In the genomic region with DNA sequence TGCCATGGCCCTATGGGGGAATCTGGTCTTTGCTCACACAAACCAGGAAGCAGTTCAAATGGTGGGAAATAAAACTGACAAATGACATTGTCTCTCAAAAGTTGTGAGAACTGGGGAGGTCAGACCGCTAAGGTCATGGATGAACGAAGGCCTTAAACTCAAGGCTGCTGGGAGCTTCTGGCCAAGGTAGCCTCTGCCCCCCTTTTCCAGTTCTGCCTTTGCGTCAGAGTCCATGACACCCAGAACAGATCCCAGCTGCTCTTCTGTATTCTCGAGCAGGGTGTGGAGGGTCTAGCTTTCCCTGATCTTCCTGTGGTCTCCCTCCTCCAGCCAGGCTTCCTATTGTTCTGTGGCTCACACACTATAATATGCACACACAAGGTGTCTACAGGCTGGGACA, we compare ENCODE assay signal across 18 mouse cellular contexts.
"Had no signal": no experiment of that assay in that cellular context is flagged by ENCODE, and none has a peak within 500 bp of the region (broad histone marks: within the 10 kb centered on the region; RNA-seq: fewer than 3 reads in every experiment).

No protein-coding gene starts in this region.

- H3K4me2 ChIP-seq: limb, embryonic 13.5 days; liver, embryonic 12.5 days; liver, embryonic 15.5 days; lung, embryonic 15.5 days; midbrain, embryonic 13.5 days had no signal

- H3K4me1 ChIP-seq: limb, embryonic 10.5 days; limb, embryonic 13.5 days; lung, embryonic 15.5 days; midbrain, embryonic 10.5 days; midbrain, embryonic 13.5 days had no signal

- H3K27me3 ChIP-seq: limb, embryonic 13.5 days; liver, embryonic 12.5 days; liver, embryonic 15.5 days; lung, embryonic 15.5 days; megakaryocyte, embryonic 14.5 days; midbrain, embryonic 13.5 days had no signal

- DNase-seq: layer of hippocampus, adult 9-11 months; liver; lung, adult 18-20 months; lung, postnatal 10 days; lung, postnatal 36 days; thymus, adult 2 months; thymus, postnatal 14 days; thymus, postnatal 4 days had no signal

- H3K9me3 ChIP-seq: limb, embryonic 10.5 days; limb, embryonic 13.5 days; liver, embryonic 12.5 days; liver, embryonic 15.5 days; lung, embryonic 15.5 days; megakaryocyte, embryonic 14.5 days; midbrain, embryonic 10.5 days; midbrain, embryonic 13.5 days had no signal

- H3K27ac ChIP-seq: layer of hippocampus, adult 2 months; limb, embryonic 10.5 days; limb, embryonic 13.5 days; liver, embryonic 12.5 days; liver, embryonic 15.5 days; lung, embryonic 15.5 days; midbrain, embryonic 10.5 days; midbrain, embryonic 13.5 days had no signal

- H3K36me3 ChIP-seq: limb, embryonic 10.5 days; limb, embryonic 13.5 days; liver, embryonic 12.5 days; liver, embryonic 15.5 days; lung, embryonic 15.5 days; midbrain, embryonic 10.5 days; midbrain, embryonic 13.5 days had no signal

- H3K9ac ChIP-seq: limb, embryonic 13.5 days; liver, embryonic 12.5 days; liver, embryonic 15.5 days; lung, embryonic 15.5 days; midbrain, embryonic 13.5 days had no signal

- ATAC-seq: intestine, postnatal 0 days; liver, embryonic 12.5 days; midbrain, embryonic 13.5 days had no signal

- H3K4me3 ChIP-seq: layer of hippocampus, adult 2 months; limb, embryonic 10.5 days; limb, embryonic 13.5 days; liver, embryonic 12.5 days; liver, embryonic 15.5 days; lung, embryonic 15.5 days; megakaryocyte, embryonic 14.5 days; midbrain, embryonic 10.5 days; midbrain, embryonic 13.5 days had no signal
